Comparison of ENCODE assay signal across 24 mouse cellular contexts in the genomic region with DNA sequence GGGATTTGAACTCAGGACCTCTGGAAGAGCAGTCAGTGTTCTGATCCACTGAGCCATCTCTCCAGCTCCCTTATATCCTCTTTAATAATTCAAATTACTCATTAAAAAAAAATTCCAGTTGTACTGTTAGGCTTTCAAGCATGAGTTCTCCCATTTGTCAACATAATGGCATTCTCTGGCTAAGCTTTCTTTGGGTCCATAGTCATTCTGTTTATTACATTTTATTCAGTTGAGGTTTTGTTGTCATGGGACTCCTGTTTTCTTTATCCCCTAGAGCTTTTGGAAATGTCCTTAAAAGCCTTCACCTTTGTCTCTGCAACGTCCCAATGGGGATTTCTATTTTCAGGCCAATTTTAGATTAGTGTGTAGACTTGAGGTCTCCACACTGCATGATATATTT.
"Had no signal": no experiment of that assay in that cellular context is flagged by ENCODE, and none has a peak within 500 bp of the region (broad histone marks: within the 10 kb centered on the region; RNA-seq: fewer than 3 reads in every experiment).

No protein-coding gene starts in this region.

- DNase-seq: cerebellum, adult 9-10 months; cerebellum, adult 9-11 months; cerebellum, postnatal 10 days; cerebellum, postnatal 14 days; cerebellum, postnatal 25 days; cerebellum, postnatal 36 days; embryo, embryonic 11 days; forebrain, postnatal 0 days; gastrocnemius, adult 2 months; gastrocnemius, postnatal 10 days; gastrocnemius, postnatal 14 days; gastrocnemius, postnatal 25 days; gastrocnemius, postnatal 36 days; heart, adult 11 months; heart, adult 18-20 months; heart, adult 2 months had no signal

- ATAC-seq: forebrain, embryonic 13.5 days; forebrain, embryonic 14.5 days; forebrain, embryonic 15.5 days; forebrain, embryonic 16.5 days; forebrain, postnatal 0 days had no signal

- H3K27me3 ChIP-seq: embryonic facial prominence, embryonic 12.5 days; embryonic facial prominence, embryonic 13.5 days; embryonic facial prominence, embryonic 15.5 days; forebrain, embryonic 12.5 days; forebrain, embryonic 13.5 days; forebrain, embryonic 15.5 days had no signal
